Mouse (Mus musculus) B cell, adult 2 months (primary cell): ENCODE measurements at regions not wholly inside any gene's neighbourhood (a gene's known extent, or its start where the extent isn't known, plus 50 kb on each side); places are given as distances from the start of the nearest gene placed in this dataset.
A peak's percentile ranks its signal among the peaks of the same experiment; 100 is the strongest.

Source experiments
- DNase-seq, 2 experiments: peaks; one replicate each; pipeline ENCODE4 v3.0.0; 2022

GRCm38 (mm10) chr2:46358225-46358624, 1241.0 kb upstream of the Zeb2 start:
- no peak for DNase-seq

GRCm38 (mm10) chr2:46356651-46357050, 1239.5 kb upstream of the Zeb2 start:
- no peak for DNase-seq

- DNase-seq: no peak
Observed at GRCm38 (mm10) chr2:46340694-46341093, 1223.5 kb upstream of the Zeb2 start.

GRCm38 (mm10) chr2:46316666-46317065, 1199.5 kb upstream of the Zeb2 start:
- no peak for DNase-seq

GRCm38 (mm10) chr2:46315243-46315642, 1198.0 kb upstream of the Zeb2 start:
- peak; percentile 25 to 29 for DNase-seq

- DNase-seq: no peak
Observed at GRCm38 (mm10) chr2:46307582-46308153, 1190.5 kb upstream of the Zeb2 start.

- DNase-seq: peak; percentile 29 to 41
Observed at GRCm38 (mm10) chr2:46302627-46303026, 1185.4 kb upstream of the Zeb2 start.

- no peak for DNase-seq
Observed at GRCm38 (mm10) chr2:46297274-46297843, 1180.2 kb upstream of the Zeb2 start.

- DNase-seq: no peak
Observed at GRCm38 (mm10) chr2:46283929-46284598, 1166.9 kb upstream of the Zeb2 start.

GRCm38 (mm10) chr2:46280822-46281221, 1163.6 kb upstream of the Zeb2 start:
- no peak for DNase-seq

- DNase-seq: no peak
Observed at GRCm38 (mm10) chr2:46261618-46262017, 1144.4 kb upstream of the Zeb2 start.

- no peak for DNase-seq
Observed at GRCm38 (mm10) chr2:46251562-46251961, 1134.4 kb upstream of the Zeb2 start.

GRCm38 (mm10) chr2:46245717-46246116, 1128.5 kb upstream of the Zeb2 start:
- peak; percentile 2 to 7 for DNase-seq

- DNase-seq: no peak
Observed at GRCm38 (mm10) chr2:46244697-46245096, 1127.5 kb upstream of the Zeb2 start.

- DNase-seq: no peak
Observed at GRCm38 (mm10) chr2:46242806-46243205, 1125.6 kb upstream of the Zeb2 start.

- no peak for DNase-seq
Observed at GRCm38 (mm10) chr2:46239874-46240273, 1122.7 kb upstream of the Zeb2 start.

GRCm38 (mm10) chr2:46230791-46231450, 1113.7 kb upstream of the Zeb2 start:
- no peak for DNase-seq

GRCm38 (mm10) chr2:46218336-46218957, 1101.3 kb upstream of the Zeb2 start:
- peak; percentile 15 to 19 for DNase-seq

GRCm38 (mm10) chr2:46199341-46199740, 1082.1 kb upstream of the Zeb2 start:
- DNase-seq: no peak

- no peak for DNase-seq
Observed at GRCm38 (mm10) chr2:46187265-46187888, 1070.2 kb upstream of the Zeb2 start.

GRCm38 (mm10) chr2:46183241-46183640, 1066.0 kb upstream of the Zeb2 start:
- DNase-seq: no peak

- DNase-seq: no peak
Observed at GRCm38 (mm10) chr2:46179741-46180140, 1062.5 kb upstream of the Zeb2 start.

GRCm38 (mm10) chr2:46168488-46168887, 1051.3 kb upstream of the Zeb2 start:
- DNase-seq: no peak
